Mouse (Mus musculus) heart, postnatal 0 days (tissue): Measurements from ENCODE around the gene Gm364. TPM values are rescaled to one million over a fixed set of nuclear protein-coding genes. Genes with fewer than 3 reads are reported as not detected.

ENCODE experiments used
- ATAC-seq: fragments of 200-750 bp; cut with Nextera tagmentation; 2 replicates; pipeline ENCODE4 v1.8.0; 2017; ENCODE audit warnings: low read depth, moderate number of reproducible peaks, moderate library complexity; ENCODE audit not compliant: insufficient read depth
- DNase-seq: peaks from one replicate; pipeline ENCODE4 v3.0.0-alpha.2; 2016; ENCODE audit warnings: low spot score
- H3K27ac ChIP-seq: fragments of 300-500 bp; sonication (generic); 2 replicates; pipeline ENCODE4 v1.5.1; 2014; ENCODE audit warnings: low read depth, mild to moderate bottlenecking
- H3K27me3 ChIP-seq: fragments of 300-500 bp; sonication (generic); 2 replicates; pipeline ENCODE4 v1.6.1; 2014; ENCODE audit warnings: low read length, mixed read lengths; ENCODE audit not compliant: control insufficient read depth, insufficient read depth
- H3K36me3 ChIP-seq: fragments of 300-500 bp; sonication (generic); replicated peaks from 2 replicates; pipeline ENCODE4 v1.6.1; 2014; ENCODE audit warnings: low read length, mixed read lengths; ENCODE audit not compliant: control insufficient read depth, insufficient read depth
- H3K4me1 ChIP-seq: fragments of 300-500 bp; sonication (generic); 2 replicates; pipeline ENCODE4 v1.6.1; 2014; ENCODE audit warnings: antibody characterized with exemption; ENCODE audit not compliant: control insufficient read depth, insufficient read depth
- H3K4me2 ChIP-seq: fragments of 300-500 bp; sonication (generic); 2 replicates; pipeline ENCODE4 v1.6.1; 2014; ENCODE audit warnings: low read depth, mild to moderate bottlenecking, low read length, moderate library complexity
- H3K4me3 ChIP-seq: fragments of 300-500 bp; sonication (generic); 2 replicates; pipeline ENCODE4 v1.5.1; 2014; ENCODE audit warnings: low read depth, low read length
- H3K9ac ChIP-seq: fragments of 300-500 bp; sonication (generic); replicated peaks from 2 replicates; pipeline ENCODE4 v1.6.1; 2014; ENCODE audit warnings: low read depth, low read length, mixed read lengths
- H3K9me3 ChIP-seq: fragments of 300-500 bp; sonication (generic); replicated peaks from 2 replicates; pipeline ENCODE4 v1.6.1; 2016; ENCODE audit warnings: low read length; ENCODE audit not compliant: control insufficient read depth
- CTCF ChIP-seq: IDR thresholded peaks from 2 replicates; pipeline ENCODE4 v1.5.1; 2016; ENCODE audit warnings: antibody characterized with exemption, control low read depth, low read depth
- EP300 ChIP-seq: IDR thresholded peaks from 2 replicates; pipeline ENCODE4 v1.6.1; 2016; ENCODE audit warnings: antibody characterized with exemption, low read depth
- WGBS: fragments of 180-500 bp; shearing (Covaris S2); extraction: QIAGEN DNeasy Blood & Tissue Kit; methylation state at CpG from one replicate; pipeline ENCODE4 v1.1.7; 2014; 5-methylcytosine and 5-hydroxymethylcytosine counted together
- polyA plus RNA-seq: library from polyadenylated mRNA; unstranded; fragments of >200 nt; fragmentation: Nextera tagmentation; extraction: Ambion mirVana; gene quantifications from 2 replicates; pipeline ENCODE4 v1.2.1, GENCODE M21; 2015
- total RNA-seq: library from RNA; depleted of rRNA; stranded (reverse); fragments of >200 nt; gene quantifications from 2 replicates; pipeline ENCODE4 v1.2.3, GENCODE M21; 2014; ENCODE audit warnings: low replicate concordance; rRNA removed

Gm364 gene
- total and polyA plus RNA-seq, 2 experiments from 2014 or later = not detected

DNA sequence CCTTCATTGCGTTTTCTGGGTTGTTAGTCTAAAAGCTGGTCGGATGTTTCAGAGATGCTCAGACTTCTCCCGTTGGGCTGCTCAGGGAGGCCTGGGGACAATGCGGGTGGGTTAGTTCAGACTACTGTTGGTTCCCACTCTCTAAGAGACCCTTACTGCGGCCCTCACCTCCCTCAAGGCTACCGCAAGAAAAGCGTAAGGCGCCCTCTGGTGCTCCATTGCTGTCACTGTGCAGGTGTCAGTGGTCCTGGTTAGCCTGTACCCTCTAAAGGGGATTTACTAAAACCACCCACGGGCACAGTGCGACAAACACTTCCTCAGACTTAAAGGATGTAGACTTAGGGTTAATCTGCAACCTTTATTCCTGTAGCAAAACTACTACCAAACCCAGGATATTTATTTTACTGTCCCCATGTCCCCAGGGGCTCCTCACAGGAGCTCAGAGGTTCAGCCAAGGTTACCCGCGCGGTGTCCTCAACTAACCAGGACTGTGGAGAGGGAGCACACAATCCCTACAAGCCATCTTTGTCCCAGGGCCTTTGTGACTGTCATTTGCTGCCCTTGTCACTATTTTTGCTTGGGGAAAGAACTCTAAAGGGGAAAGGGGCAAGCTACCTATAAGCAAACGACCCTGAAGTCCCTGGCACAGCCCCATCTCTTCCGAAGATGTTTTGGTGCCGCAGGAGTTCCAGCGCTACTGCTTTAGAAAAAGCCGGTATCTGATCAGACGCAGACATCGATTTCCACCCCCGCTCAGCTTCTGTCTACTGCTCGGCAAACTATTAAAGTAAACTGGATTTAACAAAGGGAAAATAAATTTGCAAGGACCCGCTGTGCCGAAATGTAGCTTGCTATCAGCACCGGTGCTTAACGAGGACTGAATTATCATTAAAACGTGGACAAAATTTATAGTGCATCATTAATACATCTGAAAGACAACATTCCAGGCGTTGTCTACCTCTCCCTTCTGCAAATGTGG is 112.5 kb downstream of the Gm364 start:
- Histone ChIP-seq H3K27me3 (no peaks in the 10 kb centered on the region), H3K36me3 (no peaks in the 10 kb centered on the region), H3K4me3 (0 out of 2 replicates have a peak overlapping the region, but pooled peaks have one; percentile 15), H3K4me2 (peak overlapping the region; percentile 22; the same call in 1 of the 2 replicates), H3K4me1 (no peaks in the 10 kb centered on the region), H3K9ac (no peak overlapping the region), H3K9me3 (no peaks in the 10 kb centered on the region), H3K27ac (no peak overlapping the region)
- ATAC-seq = no peak
- WGBS = 36% methylated on average over 28 of the region's 28 CpGs
- no peak for DNase-seq
- TF ChIP-seq CTCF (peak; percentile 22; the same call in 1 of the 2 replicates), EP300 (no peak)

Other genes starting within 250 kb of the Gm364 start
- not detected in 2 replicates for gene Cd40lg, start 197.0 kb upstream of the Gm364 start, total RNA-seq
- gene Cd40lg, start 197.0 kb upstream of the Gm364 start, polyA plus RNA-seq = not detected in 2 replicates
- 69.1 and 94.0 TPM in 2 replicates for gene Arhgef6, start 70.4 kb upstream of the Gm364 start, total RNA-seq
- 30.3 and 33.6 TPM in 2 replicates for gene Arhgef6, start 70.4 kb upstream of the Gm364 start, polyA plus RNA-seq
- gene Rbmx, start 16.1 kb upstream of the Gm364 start, total RNA-seq = 54.7 and 80.2 TPM in 2 replicates
- gene Rbmx, start 16.1 kb upstream of the Gm364 start, polyA plus RNA-seq = 55.1 and 67.5 TPM in 2 replicates
- gene Gpr101, start 94.6 kb downstream of the Gm364 start, total RNA-seq = not detected in 2 replicates
- gene Gpr101, start 94.6 kb downstream of the Gm364 start, polyA plus RNA-seq = not detected in 2 replicates